Mouse (Mus musculus): ENCODE results near the gene Zfp106. TPM values are rescaled to one million over a fixed set of nuclear protein-coding genes. Genes with fewer than 3 reads are reported as not detected.

Zfp106 gene
- total and polyA plus RNA-seq, 2 experiments from 2014 or later = 39.8 to 62.3 TPM

GRCm38 (mm10) chr2:120539333-120539732 lies 24.3 kb downstream of the Zfp106 start:
- Histone ChIP-seq H3K27ac (ENCODE audit: low read depth, low read length) (no peak overlapping the region), H3K4me2 (ENCODE audit: low read depth, low read length, poor library complexity, severe bottlenecking) (no peak overlapping the region), H3K36me3 (ENCODE audit: insufficient read depth, low read length) (peaks cover 12% of the 10 kb centered on the region; the same call in 1 of the 2 replicates), H3K4me3 (ENCODE audit: low read depth, low read length) (no peak overlapping the region), H3K9me3 (ENCODE audit: low read length) (no peaks in the 10 kb centered on the region), H3K4me1 (ENCODE audit: insufficient read depth, low read length) (no peaks in the 10 kb centered on the region), H3K27me3 (ENCODE audit: insufficient read depth, low read length) (no peaks in the 10 kb centered on the region), H3K9ac (replicated peaks; ENCODE audit: low read length, poor library complexity, severe bottlenecking) (no peak overlapping the region)
- peak; percentile 24 for DNase-seq (ENCODE audit: low spot score)
- 48% methylated on average over 3 of the region's 3 CpGs for WGBS
- no peak for TF ChIP-seq CTCF (IDR thresholded peaks at IDR 0.05)
- no peak for ATAC-seq (ENCODE audit: low FRiP score)

- no peak for DNase-seq (ENCODE audit: low spot score)
Observed at GRCm38 (mm10) chr2:120531223-120531622, 32.4 kb downstream of the Zfp106 start.

GRCm38 (mm10) chr2:120529531-120529930 lies 34.1 kb downstream of the Zfp106 start:
- no peak overlapping the region for H3K4me3 ChIP-seq (ENCODE audit: low read depth, low read length)
- H3K9me3 ChIP-seq (ENCODE audit: low read length) = no peaks in the 10 kb centered on the region
- TF ChIP-seq CTCF (IDR thresholded peaks at IDR 0.05) = peak; percentile 53
- ATAC-seq (ENCODE audit: low FRiP score) (no peak), DNase-seq (ENCODE audit: low spot score) (no peak)
- peaks cover 71% of the 10 kb centered on the region for H3K36me3 ChIP-seq (ENCODE audit: insufficient read depth, low read length)
- H3K4me1 ChIP-seq (ENCODE audit: insufficient read depth, low read length) = no peaks in the 10 kb centered on the region
- H3K27me3 ChIP-seq (ENCODE audit: insufficient read depth, low read length) = no peaks in the 10 kb centered on the region
- no peak overlapping the region for H3K27ac ChIP-seq (ENCODE audit: low read depth, low read length)
- no peak overlapping the region for H3K4me2 ChIP-seq (ENCODE audit: low read depth, low read length, poor library complexity, severe bottlenecking)
- no peak overlapping the region for H3K9ac ChIP-seq (replicated peaks; ENCODE audit: low read length, poor library complexity, severe bottlenecking)

More at GRCm38 (mm10) chr2:120531223-120531622, 32.4 kb downstream of the Zfp106 start:
- Histone ChIP-seq H3K4me3 (ENCODE audit: low read depth, low read length) (no peak overlapping the region), H3K4me2 (ENCODE audit: low read depth, low read length, poor library complexity, severe bottlenecking) (no peak overlapping the region), H3K9ac (replicated peaks; ENCODE audit: low read length, poor library complexity, severe bottlenecking) (no peak overlapping the region), H3K36me3 (ENCODE audit: insufficient read depth, low read length) (peaks cover 64% of the 10 kb centered on the region), H3K9me3 (ENCODE audit: low read length) (no peaks in the 10 kb centered on the region), H3K27me3 (ENCODE audit: insufficient read depth, low read length) (no peaks in the 10 kb centered on the region), H3K27ac (ENCODE audit: low read depth, low read length) (no peak overlapping the region), H3K4me1 (ENCODE audit: insufficient read depth, low read length) (no peaks in the 10 kb centered on the region)
- ATAC-seq (ENCODE audit: low FRiP score) = no peak
- TF ChIP-seq CTCF (IDR thresholded peaks at IDR 0.05) = no peak
- 95% methylated on average over 4 of the region's 4 CpGs for WGBS

- Histone ChIP-seq H3K9me3 (ENCODE audit: low read length) (no peaks in the 10 kb centered on the region), H3K27me3 (ENCODE audit: insufficient read depth, low read length) (no peaks in the 10 kb centered on the region), H3K4me3 (ENCODE audit: low read depth, low read length) (no peak overlapping the region), H3K9ac (replicated peaks; ENCODE audit: low read length, poor library complexity, severe bottlenecking) (no peak overlapping the region), H3K36me3 (ENCODE audit: insufficient read depth, low read length) (peaks cover 75% of the 10 kb centered on the region), H3K4me2 (ENCODE audit: low read depth, low read length, poor library complexity, severe bottlenecking) (no peak overlapping the region), H3K4me1 (ENCODE audit: insufficient read depth, low read length) (no peaks in the 10 kb centered on the region), H3K27ac (ENCODE audit: low read depth, low read length) (no peak overlapping the region)
- 89% methylated on average over 5 of the region's 5 CpGs for WGBS
- no peak for DNase-seq (ENCODE audit: low spot score)
- TF ChIP-seq CTCF (IDR thresholded peaks at IDR 0.05) = no peak
- no peak for ATAC-seq (ENCODE audit: low FRiP score)
Observed at GRCm38 (mm10) chr2:120526771-120527170, 36.9 kb downstream of the Zfp106 start.

- DNase-seq (ENCODE audit: low spot score) = no peak
- no peak for TF ChIP-seq CTCF (IDR thresholded peaks at IDR 0.05)
- Histone ChIP-seq H3K27me3 (ENCODE audit: insufficient read depth, low read length) (no peaks in the 10 kb centered on the region), H3K4me2 (ENCODE audit: low read depth, low read length, poor library complexity, severe bottlenecking) (no peak overlapping the region), H3K9me3 (ENCODE audit: low read length) (no peaks in the 10 kb centered on the region), H3K36me3 (ENCODE audit: insufficient read depth, low read length) (peaks cover 78% of the 10 kb centered on the region), H3K4me3 (ENCODE audit: low read depth, low read length) (no peak overlapping the region), H3K27ac (ENCODE audit: low read depth, low read length) (no peak overlapping the region), H3K9ac (replicated peaks; ENCODE audit: low read length, poor library complexity, severe bottlenecking) (no peak overlapping the region), H3K4me1 (ENCODE audit: insufficient read depth, low read length) (no peaks in the 10 kb centered on the region)
- WGBS = 92% methylated on average over 5 of the region's 5 CpGs
- no peak for ATAC-seq (ENCODE audit: low FRiP score)
Observed at GRCm38 (mm10) chr2:120518547-120519210, 45.0 kb downstream of the Zfp106 start.

- Histone ChIP-seq H3K4me3 (ENCODE audit: low read depth, low read length) (no peak overlapping the region), H3K9ac (replicated peaks; ENCODE audit: low read length, poor library complexity, severe bottlenecking) (no peak overlapping the region), H3K27ac (ENCODE audit: low read depth, low read length) (no peak overlapping the region), H3K4me2 (ENCODE audit: low read depth, low read length, poor library complexity, severe bottlenecking) (no peak overlapping the region), H3K27me3 (ENCODE audit: insufficient read depth, low read length) (no peaks in the 10 kb centered on the region), H3K36me3 (ENCODE audit: insufficient read depth, low read length) (peaks cover 72% of the 10 kb centered on the region), H3K4me1 (ENCODE audit: insufficient read depth, low read length) (no peaks in the 10 kb centered on the region), H3K9me3 (ENCODE audit: low read length) (no peaks in the 10 kb centered on the region)
- WGBS = 96% methylated on average over 4 of the region's 4 CpGs
- no peak for TF ChIP-seq CTCF (IDR thresholded peaks at IDR 0.05)
- DNase-seq (ENCODE audit: low spot score) = no peak
- no peak for ATAC-seq (ENCODE audit: low FRiP score)
Observed at GRCm38 (mm10) chr2:120514181-120514580, 49.5 kb downstream of the Zfp106 start.

All from midbrain, postnatal 0 days (tissue).